Mouse (Mus musculus) adrenal gland, postnatal 25 days (tissue): ENCODE results near the gene Slc9a3r1. TPM values are rescaled to one million over a fixed set of nuclear protein-coding genes. Genes with fewer than 3 reads are reported as not detected.

Source experiments
- DNase-seq: peaks from one replicate; pipeline ENCODE4 v3.0.0; 2021; ENCODE audit warnings: mixed read lengths
- long read RNA-seq: library from polyadenylated mRNA; stranded (forward); transcript quantifications from one replicate; pipeline ENCODE4 v2.0.0, GENCODE M21; 2021
- total RNA-seq: library from RNA; stranded (reverse); gene quantifications from 2 replicates; pipeline ENCODE4 v1.2.3, GENCODE M21; 2021

The Slc9a3r1 gene
- total RNA-seq = 17.5 and 18.1 TPM in 2 replicates
- long read RNA-seq, transcript Slc9a3r1-201 (6 exons, 1,925 nt) = major isoform, 54 of 67 reads
- long read RNA-seq, partial matches to known transcripts = 11 of 67 reads
- long read RNA-seq, other reads (novel, unspliced or antisense) = 2 of 67 reads

- peak; percentile 98 for DNase-seq
Measured at GRCm38 (mm10) chr11:115162832-115163480, at the start of gene Slc9a3r1. Gene Slc9a3r1, plus strand, starts transcription at chr11:115163341.

GRCm38 (mm10) chr11:115119409-115119808, 43.7 kb upstream of the Slc9a3r1 start:
- DNase-seq = no peak

- no peak for DNase-seq
Measured at GRCm38 (mm10) chr11:115128483-115128882, 34.7 kb upstream of the Slc9a3r1 start.

GRCm38 (mm10) chr11:115129508-115130126, 33.5 kb upstream of the Slc9a3r1 start:
- DNase-seq = no peak

- no peak for DNase-seq
Measured at GRCm38 (mm10) chr11:115131768-115132381, 31.3 kb upstream of the Slc9a3r1 start.

- DNase-seq = no peak
Measured at GRCm38 (mm10) chr11:115133800-115134199, 29.3 kb upstream of the Slc9a3r1 start, which contains the start of gene Cd300lf. Gene Cd300lf, minus strand, starts transcription at chr11:115133992.

- DNase-seq = no peak
Measured at GRCm38 (mm10) chr11:115138597-115139262, 24.4 kb upstream of the Slc9a3r1 start.

GRCm38 (mm10) chr11:115141970-115142369, 21.2 kb upstream of the Slc9a3r1 start:
- DNase-seq = no peak

GRCm38 (mm10) chr11:115147813-115148212, 15.3 kb upstream of the Slc9a3r1 start:
- DNase-seq = no peak

- DNase-seq = no peak
Measured at GRCm38 (mm10) chr11:115150741-115151254, 12.3 kb upstream of the Slc9a3r1 start.

GRCm38 (mm10) chr11:115151755-115152429, 11.2 kb upstream of the Slc9a3r1 start:
- DNase-seq = peak; percentile 61

- no peak for DNase-seq
Measured at GRCm38 (mm10) chr11:115153088-115153487, 10.1 kb upstream of the Slc9a3r1 start.

- DNase-seq = peak; percentile 74
Measured at GRCm38 (mm10) chr11:115153699-115154292, 9.3 kb upstream of the Slc9a3r1 start.

- no peak for DNase-seq
Measured at GRCm38 (mm10) chr11:115155053-115155634, 8.0 kb upstream of the Slc9a3r1 start.

GRCm38 (mm10) chr11:115157933-115158719, 5.0 kb upstream of the Slc9a3r1 start:
- DNase-seq = no peak

- DNase-seq = peak; percentile 84
Measured at GRCm38 (mm10) chr11:115160016-115160797, 2.9 kb upstream of the Slc9a3r1 start.

GRCm38 (mm10) chr11:115160883-115161577, 2.1 kb upstream of the Slc9a3r1 start:
- peak; percentile 86 for DNase-seq

GRCm38 (mm10) chr11:115161578-115162204, 1.4 kb upstream of the Slc9a3r1 start:
- no peak for DNase-seq
